Mouse (Mus musculus): Measurements from ENCODE around the gene Nphp3. TPM values are rescaled to one million over a fixed set of nuclear protein-coding genes. Genes with fewer than 3 reads are reported as not detected.

The Nphp3 gene
- total RNA-seq, 1 experiment from 2014 or later: 3.6 TPM

DNA sequence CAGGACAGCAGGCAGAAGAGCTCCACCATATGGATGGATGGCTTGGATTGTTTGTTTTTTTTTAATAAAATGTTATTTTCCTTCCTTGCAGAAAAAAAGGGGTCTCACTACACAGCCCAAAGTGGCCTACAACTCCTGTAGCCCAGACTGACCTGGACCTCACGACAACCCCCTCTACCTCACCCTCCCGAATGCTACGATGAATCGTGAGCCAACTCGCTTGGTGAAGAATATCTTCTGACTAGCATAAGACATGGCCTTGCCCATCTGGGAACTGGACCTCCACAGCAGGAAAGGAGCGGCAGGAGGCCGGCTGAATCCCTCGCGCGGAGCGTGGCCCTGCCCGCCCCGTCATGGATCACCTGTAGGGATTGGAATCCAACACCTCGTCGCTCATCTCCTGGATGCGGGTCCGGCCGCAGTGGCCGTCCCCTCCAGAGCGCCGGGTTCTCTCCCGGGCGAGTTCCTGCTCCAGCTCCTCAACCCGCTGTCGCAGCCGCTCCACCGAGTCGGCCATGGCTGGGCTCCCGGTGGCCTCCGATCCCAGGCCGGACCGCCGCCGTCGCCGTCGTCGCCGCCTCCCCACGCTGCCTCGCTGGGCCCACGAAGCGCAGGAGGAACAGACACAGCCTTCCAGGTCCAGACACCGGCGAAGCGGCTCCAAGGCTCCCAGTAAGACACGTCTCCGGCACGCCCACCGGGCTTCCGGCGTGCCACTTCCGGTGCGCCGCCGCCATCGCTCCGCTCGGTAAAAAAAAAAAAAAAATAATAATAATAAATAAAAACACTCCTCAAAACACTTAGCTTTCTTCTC lies 60.3 kb downstream of the Nphp3 start, which contains the start of gene Uba5:
Uba5 (minus strand) TSS at position 705 of the 814 bp plus-strand sequence.
- peak; percentile 59; the same call in 1 of the 2 replicates for ATAC-seq (ENCODE audit: extremely low read depth, insufficient number of reproducible peaks, low FRiP score, poor library complexity, severe bottlenecking)

DNA sequence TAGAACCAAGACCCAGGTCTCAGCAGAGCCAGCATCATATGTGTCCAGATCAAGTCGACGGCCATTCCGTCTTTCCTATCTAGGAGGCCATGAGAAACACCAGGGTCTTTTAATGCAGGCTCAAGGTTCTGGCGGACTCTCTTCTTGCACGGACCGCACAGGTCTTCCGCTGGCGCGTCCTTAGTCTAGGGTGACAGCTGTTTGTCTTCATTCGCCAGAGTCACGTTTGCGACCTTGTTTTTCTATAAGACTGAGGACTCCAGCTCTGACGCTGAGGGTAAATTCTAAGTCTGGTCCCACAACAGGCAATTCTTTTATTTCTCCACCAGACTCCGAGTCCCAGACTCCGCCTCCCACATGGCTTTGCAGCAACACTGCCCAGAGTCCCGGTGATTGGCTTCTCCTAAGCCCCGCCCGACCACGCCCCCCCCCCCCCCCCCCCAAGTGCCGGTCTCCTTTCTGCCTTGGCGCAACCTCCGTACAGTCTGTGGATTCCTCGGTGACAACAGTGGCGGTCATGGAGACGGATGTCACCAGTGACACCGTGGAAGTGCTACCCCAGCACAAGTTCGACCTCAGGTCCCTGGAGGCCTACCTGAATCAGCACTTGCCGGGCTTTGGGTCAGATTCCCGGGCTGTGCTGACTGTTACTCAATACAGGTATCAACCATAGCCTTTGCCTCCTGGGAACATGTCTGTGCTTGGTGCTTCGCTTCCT lies 61.1 kb downstream of the Nphp3 start, which contains the start of gene Acad11:
Acad11 (plus strand) TSS at position 134 of the 718 bp plus-strand sequence.
- ATAC-seq (ENCODE audit: extremely low read depth, insufficient number of reproducible peaks, low FRiP score, poor library complexity, severe bottlenecking): peak; percentile 89

DNA sequence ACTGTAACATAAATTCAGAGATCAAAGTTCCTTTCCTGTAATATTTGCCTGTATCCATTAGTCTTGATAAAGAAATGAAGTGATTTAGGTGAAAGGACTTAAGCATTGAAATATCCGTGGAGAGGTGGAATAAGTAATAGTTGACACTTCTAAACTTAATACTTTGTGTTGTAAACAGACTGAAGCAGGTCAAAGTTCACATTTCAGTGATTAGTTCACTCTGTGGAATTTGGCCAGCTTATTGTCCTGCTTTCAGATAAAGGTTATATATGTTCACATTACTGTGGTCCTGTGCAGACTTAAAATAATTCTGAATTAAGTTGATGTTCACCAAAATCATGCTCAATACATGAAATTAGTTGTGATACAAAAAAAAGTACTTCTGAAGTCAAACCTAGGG lies 62.2 kb downstream of the Nphp3 start:
- ATAC-seq (ENCODE audit: extremely low read depth, insufficient number of reproducible peaks, low FRiP score, poor library complexity, severe bottlenecking): no peak

DNA sequence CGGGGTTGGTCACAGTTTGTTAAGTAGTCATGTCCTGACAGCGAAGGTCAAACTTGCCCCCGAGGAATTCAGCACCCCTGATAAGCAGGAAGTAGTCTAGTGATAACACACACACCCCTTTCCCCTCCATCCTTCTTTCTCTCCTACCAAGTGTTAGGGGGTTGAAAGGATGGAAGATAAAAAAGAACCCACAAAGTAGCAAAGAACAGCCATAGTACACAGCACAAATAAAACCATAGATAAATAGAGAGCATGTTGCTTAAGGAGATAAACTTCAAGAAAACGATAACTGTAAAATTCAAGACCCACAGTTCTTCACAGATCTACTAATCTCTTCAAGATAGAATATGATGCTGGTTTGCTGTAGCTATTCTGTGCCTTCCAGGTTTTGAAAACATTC lies 67.9 kb downstream of the Nphp3 start:
- ATAC-seq (ENCODE audit: extremely low read depth, insufficient number of reproducible peaks, low FRiP score, poor library complexity, severe bottlenecking): no peak

DNA sequence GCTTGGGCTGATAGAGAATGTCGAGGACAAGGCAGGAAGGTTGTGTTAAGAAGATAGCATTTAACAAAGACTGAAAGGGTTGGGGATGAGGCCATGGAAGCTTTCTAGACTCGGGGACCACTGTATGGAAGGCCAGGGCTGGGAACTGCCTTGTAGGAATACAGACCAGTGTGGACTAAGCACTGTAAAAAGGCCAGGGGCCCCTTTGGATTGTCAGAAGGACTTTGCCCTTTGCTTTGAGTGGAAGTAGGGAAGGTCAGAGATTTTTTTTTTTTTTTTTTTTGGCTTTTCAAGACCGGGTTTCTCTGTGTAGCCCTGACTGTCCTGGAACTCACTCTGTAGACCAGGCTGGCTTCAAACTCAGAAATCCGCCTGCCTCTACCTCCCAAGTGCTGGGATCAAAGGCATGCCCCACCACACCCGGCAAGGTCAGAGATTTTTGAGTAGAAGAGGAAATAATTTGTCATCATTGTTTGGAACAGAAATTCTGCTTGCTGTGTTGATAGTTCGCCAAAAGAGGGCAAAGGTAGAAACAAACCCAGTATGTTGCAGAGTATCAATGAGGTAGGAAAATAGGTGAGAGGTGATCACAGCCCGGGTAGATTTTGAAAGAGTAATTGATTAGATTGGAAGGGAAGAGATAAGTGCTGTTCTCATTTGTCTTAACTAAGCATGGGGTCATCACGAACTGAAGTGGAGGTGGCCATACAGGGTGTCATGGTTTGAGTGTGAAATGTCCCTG lies 68.7 kb downstream of the Nphp3 start:
- ATAC-seq (ENCODE audit: extremely low read depth, insufficient number of reproducible peaks, low FRiP score, poor library complexity, severe bottlenecking): no peak

DNA sequence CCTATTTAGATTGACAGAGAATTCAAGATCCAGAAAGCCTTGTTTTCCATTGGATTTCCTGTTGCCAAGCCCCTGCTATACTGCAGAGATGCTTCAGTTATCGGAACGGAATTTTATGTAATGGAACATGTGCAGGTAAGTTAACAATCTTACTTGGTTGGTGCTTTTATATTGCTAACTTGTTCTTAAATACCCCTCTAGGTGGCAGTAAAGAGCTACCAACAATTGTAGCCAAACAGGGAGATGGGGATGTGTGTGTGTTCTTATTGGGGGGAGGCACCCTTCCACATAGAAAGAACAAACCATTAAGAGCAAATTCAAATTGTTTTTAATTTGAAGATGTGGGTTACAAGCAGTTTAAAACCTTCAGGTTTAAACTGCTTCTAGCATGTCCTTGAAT lies 73.5 kb downstream of the Nphp3 start:
- peak; percentile 36; the same call in 1 of the 2 replicates for ATAC-seq (ENCODE audit: extremely low read depth, insufficient number of reproducible peaks, low FRiP score, poor library complexity, severe bottlenecking)

DNA sequence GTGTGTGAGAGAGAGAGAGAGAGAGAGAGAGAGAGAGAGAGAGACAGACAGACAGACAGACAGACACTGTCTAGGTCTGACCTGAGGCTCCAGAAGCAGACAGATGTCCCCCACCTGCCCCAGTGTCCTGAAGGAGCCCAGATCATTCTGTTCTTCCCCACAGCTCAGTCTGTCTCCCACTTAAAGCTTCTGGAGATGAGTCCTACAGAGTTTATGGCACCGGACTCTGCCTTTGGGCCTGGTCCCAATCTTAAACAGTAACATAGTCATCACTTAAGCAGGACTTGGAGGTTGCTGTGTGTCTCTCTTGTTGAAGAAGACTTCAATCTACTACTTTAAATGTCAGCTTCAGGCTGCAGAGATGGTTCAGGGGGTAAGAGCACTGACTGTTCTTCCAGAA lies 76.4 kb downstream of the Nphp3 start:
- ATAC-seq (ENCODE audit: extremely low read depth, insufficient number of reproducible peaks, low FRiP score, poor library complexity, severe bottlenecking): no peak

DNA sequence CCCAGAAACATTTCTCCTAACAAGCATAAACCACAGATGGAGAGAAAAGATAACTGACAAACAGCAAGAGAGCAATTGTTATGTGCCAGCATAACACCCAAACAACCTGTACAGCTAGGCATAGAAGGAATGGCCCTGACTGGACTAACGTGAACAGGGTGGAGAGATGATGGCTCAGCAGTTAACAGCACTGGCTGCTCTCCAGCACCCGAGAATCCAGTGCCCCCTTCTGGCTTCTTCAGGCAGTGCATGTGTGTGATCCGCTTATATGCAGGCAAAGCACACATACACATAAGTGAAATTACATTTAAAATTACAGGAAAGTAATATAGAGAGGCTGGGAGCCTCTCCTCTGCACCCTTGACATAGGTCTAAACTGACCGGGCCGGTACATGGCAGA lies 77.0 kb downstream of the Nphp3 start:
- peak; percentile 53; the same call in 1 of the 2 replicates for ATAC-seq (ENCODE audit: extremely low read depth, insufficient number of reproducible peaks, low FRiP score, poor library complexity, severe bottlenecking)

DNA sequence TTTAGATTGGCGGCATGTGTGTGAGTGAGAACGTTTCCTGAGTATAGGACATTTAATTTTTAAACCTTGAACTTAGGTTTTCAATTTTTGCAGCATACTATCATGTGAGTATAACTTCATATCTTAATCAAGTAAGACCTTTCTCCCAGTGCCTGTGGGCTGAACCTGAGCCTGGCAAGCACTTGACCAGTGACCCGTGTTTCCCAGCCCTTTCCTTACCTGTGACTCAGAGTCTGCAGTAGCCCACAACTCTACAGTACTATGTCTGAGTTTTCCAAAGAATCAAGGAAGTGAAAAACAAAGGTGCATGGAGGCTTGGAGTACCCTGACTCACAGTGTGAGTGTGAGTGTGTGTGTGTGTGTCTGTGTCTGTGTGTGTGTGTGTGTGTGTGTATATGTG lies 77.7 kb downstream of the Nphp3 start:
- no peak for ATAC-seq (ENCODE audit: extremely low read depth, insufficient number of reproducible peaks, low FRiP score, poor library complexity, severe bottlenecking)

DNA sequence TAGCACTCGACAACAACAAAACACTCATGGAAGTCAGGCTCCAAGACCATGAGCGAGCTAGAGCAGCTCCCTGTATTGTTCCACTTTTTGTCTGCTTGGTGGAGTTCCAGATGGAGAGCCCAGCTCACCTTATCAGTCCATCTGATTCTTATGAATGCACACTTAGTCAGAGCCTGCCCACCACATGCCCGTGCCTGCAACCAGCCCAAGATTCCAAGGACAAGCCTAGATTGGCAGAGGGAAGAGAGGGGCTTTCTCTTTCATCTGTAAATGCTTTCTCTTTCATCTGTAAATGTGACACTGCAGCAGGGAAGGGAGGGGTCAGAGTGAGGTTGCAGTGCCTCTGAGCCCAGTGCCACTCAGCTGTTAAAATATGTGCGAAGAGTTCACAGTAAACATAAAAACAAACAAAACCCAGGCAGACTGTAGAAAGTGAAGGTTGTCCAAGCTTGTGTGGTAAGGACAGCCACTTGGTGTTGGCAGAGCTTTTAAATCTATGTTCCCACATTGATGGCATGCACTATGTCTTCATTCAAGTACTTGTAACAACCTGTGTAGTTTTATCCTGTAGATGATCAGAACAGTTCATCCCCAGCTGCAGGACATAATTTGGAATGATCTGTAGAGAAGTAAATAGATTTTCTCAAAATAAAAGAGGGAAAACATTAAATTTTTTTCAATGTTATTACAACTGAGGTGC lies 83.5 kb downstream of the Nphp3 start:
- ATAC-seq (ENCODE audit: extremely low read depth, insufficient number of reproducible peaks, low FRiP score, poor library complexity, severe bottlenecking): no peak

DNA sequence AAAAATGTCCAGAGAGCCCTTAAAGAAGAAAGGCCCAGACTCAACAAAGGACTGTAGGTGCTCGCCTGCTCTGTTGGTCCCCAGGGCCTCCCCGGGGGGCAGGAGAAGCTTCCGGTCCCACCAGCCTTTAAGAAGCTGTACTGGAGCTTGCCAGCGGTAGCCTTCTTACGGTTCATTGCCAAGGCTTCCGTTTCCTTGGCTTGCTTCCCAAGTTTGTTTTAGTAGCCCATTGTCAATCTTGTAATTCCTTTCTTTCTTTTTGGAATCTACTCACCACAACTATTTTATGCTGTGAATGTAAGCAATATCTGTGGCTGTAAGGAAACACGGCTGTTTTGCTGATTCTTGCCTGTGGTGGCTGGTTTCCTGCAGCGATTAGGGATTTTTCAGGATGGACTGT lies 86.2 kb downstream of the Nphp3 start:
- ATAC-seq (ENCODE audit: extremely low read depth, insufficient number of reproducible peaks, low FRiP score, poor library complexity, severe bottlenecking): no peak

DNA sequence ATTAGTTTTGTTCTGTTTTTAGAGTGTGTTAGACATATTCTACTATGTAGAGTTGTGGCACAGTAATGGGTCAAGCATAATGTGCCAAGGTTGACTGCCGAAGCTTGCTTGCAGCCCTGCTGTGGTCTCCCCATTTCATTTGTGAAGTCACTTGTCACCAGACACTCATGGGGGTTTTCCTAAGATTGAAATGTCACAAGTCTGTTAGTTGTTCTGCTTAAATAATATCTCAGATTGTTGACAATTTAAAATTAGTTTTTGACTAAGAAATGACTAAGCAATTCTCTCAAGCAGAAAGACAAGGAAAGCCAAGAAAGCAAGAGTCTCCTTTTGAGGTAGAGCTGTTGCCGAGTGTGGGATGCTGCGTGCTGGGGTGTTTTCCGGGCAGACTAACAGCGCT lies 90.6 kb downstream of the Nphp3 start:
- no peak for ATAC-seq (ENCODE audit: extremely low read depth, insufficient number of reproducible peaks, low FRiP score, poor library complexity, severe bottlenecking)

Other genes starting within 250 kb of the Nphp3 start
- gene Tmem108, start 240.7 kb upstream of the Nphp3 start, total RNA-seq (2017): 3.4 and 4.2 TPM in 2 replicates
- gene Gm28305, start 38.1 kb downstream of the Nphp3 start, total RNA-seq (2017): not detected in 2 replicates
- gene Uba5, start 60.6 kb downstream of the Nphp3 start, total RNA-seq (2017): 35.7 and 36.0 TPM in 2 replicates
- 8.3 and 13.6 TPM in 2 replicates for gene Acad11, start 60.8 kb downstream of the Nphp3 start, total RNA-seq (2017)
- 0.23 TPM in 1 of 2 replicates, not detected in the other for gene Ackr4, start 124.4 kb downstream of the Nphp3 start, total RNA-seq (2017)

Measured in neutrophil, adult 5-6 weeks (primary cell).